Mouse (Mus musculus) intestine, embryonic 16.5 days (tissue): Measurements from ENCODE around the gene Hspa12a. TPM values are rescaled to one million over a fixed set of nuclear protein-coding genes. Genes with fewer than 3 reads are reported as not detected.

ENCODE experiments used
- ATAC-seq: fragments of 200-750 bp; cut with Nextera tagmentation; 2 replicates; pipeline ENCODE4 v1.8.0; 2017; ENCODE audit warnings: moderate TSS enrichment, moderate library complexity
- H3K27ac ChIP-seq: fragments of 300-500 bp; sonication (generic); 2 replicates; pipeline ENCODE4 v1.5.1; 2014; ENCODE audit warnings: mild to moderate bottlenecking, low read length
- H3K27me3 ChIP-seq: fragments of 300-500 bp; sonication (generic); replicated peaks from 2 replicates; pipeline ENCODE4 v1.6.1; 2014; ENCODE audit warnings: low read length, control low read depth, mixed read lengths; ENCODE audit not compliant: control insufficient read depth, insufficient read depth
- H3K36me3 ChIP-seq: fragments of 300-500 bp; sonication (generic); 2 replicates; pipeline ENCODE4 v1.6.1; 2014; ENCODE audit warnings: low read length, control low read depth; ENCODE audit not compliant: control insufficient read depth, insufficient read depth
- H3K4me1 ChIP-seq: fragments of 300-500 bp; sonication (generic); 2 replicates; pipeline ENCODE4 v1.6.1; 2014; ENCODE audit warnings: low read length, control low read depth, mixed read lengths; ENCODE audit not compliant: control insufficient read depth, insufficient read depth
- H3K4me2 ChIP-seq: fragments of 300-500 bp; sonication (generic); 2 replicates; pipeline ENCODE4 v1.6.1; 2014; ENCODE audit warnings: low read depth, low read length, control low read depth
- H3K4me3 ChIP-seq: fragments of 300-500 bp; sonication (generic); 2 replicates; pipeline ENCODE4 v1.5.1; 2014; ENCODE audit warnings: mild to moderate bottlenecking, low read length
- H3K9ac ChIP-seq: fragments of 300-500 bp; sonication (generic); 2 replicates; pipeline ENCODE4 v1.6.1; 2014; ENCODE audit warnings: low read depth, low read length
- H3K9me3 ChIP-seq: fragments of 300-500 bp; sonication (generic); 2 replicates; pipeline ENCODE4 v1.6.1; 2016; ENCODE audit warnings: low read length, control low read depth; ENCODE audit not compliant: control insufficient read depth
- WGBS: fragments of 180-500 bp; shearing (Covaris S2); extraction: QIAGEN DNeasy Blood & Tissue Kit; methylation state at CpG from one replicate; pipeline ENCODE4 v1.1.7; 2014; 5-methylcytosine and 5-hydroxymethylcytosine counted together
- microRNA-seq: library from miRNA; unstranded; fragments of <30 nt; microRNA quantifications from one replicate; pipeline ENCODE4, GENCODE M21; 2016
- polyA plus RNA-seq: library from polyadenylated mRNA; unstranded; fragments of >200 nt; fragmentation: Nextera tagmentation; extraction: Ambion mirVana; gene quantifications from 2 replicates; pipeline ENCODE4 v1.2.1, GENCODE M21; 2015

The Hspa12a gene
- polyA plus RNA-seq, 1 experiment from 2014 or later, result 4.2 TPM

DNA sequence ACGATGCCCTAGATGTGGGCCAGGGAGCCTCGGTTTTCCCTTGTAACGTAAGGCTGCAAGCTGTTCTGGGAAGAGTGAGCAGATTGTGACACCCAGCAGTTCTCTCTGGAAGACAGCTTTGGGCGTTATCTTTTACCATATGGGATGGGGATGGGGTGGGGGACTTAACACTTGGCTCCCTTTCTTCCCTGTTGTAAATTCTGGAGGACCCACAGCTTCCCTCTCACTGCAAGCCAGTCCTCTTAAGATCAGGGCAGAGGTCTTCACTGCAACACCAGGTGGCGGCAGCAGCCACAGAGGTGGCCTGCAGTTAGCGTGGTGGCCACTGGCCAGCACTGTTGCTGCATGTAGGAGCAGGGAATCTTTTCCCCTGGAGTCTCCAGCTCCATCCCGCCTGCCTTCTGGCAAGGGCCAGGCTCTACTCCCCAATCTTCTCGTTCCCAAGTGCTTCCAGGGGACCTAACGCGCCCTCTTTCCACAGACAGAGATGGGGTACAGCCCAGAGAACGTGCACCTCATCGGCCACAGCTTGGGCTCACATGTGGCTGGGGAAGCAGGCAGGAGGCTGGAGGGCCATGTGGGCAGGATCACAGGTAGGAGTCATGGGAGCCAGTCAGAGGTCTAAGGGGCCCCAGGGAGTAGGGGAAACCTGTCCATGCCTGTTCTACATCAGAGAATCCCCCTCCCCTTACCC is 180.5 kb downstream of the Hspa12a start:
- peak; percentile 49 for ATAC-seq
- WGBS, result 20% methylated on average over 12 of the region's 12 CpGs

DNA sequence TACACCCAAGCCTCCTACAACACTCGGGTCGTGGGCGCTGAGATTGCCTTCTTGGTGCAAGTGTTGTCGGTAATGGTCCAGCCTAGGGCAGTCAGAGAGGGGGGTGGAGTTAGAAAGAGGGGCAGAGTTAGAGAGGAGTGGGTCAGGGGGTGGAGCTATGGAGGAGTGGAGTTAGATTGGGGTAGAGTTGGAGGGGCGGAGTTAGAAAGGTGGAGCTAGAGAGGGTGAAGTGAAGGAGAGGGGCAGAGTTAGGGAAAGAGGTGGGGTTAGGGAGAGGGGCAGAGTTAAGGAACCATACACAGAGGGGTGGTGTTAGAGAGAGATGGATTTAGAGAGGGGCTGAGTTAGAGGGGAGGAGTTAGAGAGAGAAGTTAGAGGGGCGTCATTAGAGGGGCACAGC is 181.1 kb downstream of the Hspa12a start:
- Histone ChIP-seq H3K36me3 (no peaks in the 10 kb centered on the region), H3K9ac (no peak overlapping the region), H3K4me3 (no peak overlapping the region), H3K27me3 (no peaks in the 10 kb centered on the region), H3K9me3 (no peaks in the 10 kb centered on the region), H3K4me2 (no peak overlapping the region), H3K4me1 (peaks cover 12% of the 10 kb centered on the region; the same call in 1 of the 2 replicates), H3K27ac (no peak overlapping the region)
- 35% methylated on average over 6 of the region's 6 CpGs for WGBS
- no peak for ATAC-seq

More for the DNA sequence above, 180.5 kb downstream of the Hspa12a start:
- Histone ChIP-seq H3K9me3 (no peaks in the 10 kb centered on the region), H3K27ac (no peak overlapping the region), H3K4me2 (no peak overlapping the region), H3K4me1 (peaks cover 12% of the 10 kb centered on the region; the same call in 1 of the 2 replicates), H3K27me3 (no peaks in the 10 kb centered on the region), H3K36me3 (no peaks in the 10 kb centered on the region), H3K4me3 (no peak overlapping the region), H3K9ac (no peak overlapping the region)

DNA sequence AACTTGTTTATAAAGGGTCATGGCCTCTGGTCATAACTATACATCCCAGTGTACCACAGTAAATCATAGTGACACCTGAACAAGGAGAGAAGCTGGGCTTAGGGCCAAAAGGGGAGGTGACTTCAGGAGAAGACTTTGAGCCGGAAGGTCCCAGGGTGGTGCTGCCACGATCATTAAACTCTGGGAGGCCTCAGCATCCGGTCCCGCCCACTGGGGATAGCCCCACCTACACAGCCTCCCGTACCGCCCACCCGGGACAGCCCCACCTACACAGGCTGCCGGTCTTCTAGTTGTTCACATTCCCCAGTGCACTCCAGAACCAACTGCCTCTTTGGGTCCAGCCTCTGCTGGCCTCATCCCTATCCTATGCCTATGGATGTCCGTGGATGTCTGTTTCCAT is 184.0 kb downstream of the Hspa12a start, which contains the start of gene Pnliprp2:
Pnliprp2 (plus strand) TSS at position 297 of the 400 bp plus-strand sequence.
- Histone ChIP-seq H3K4me1 (peaks cover 12% of the 10 kb centered on the region; the same call in 1 of the 2 replicates), H3K4me3 (no peak within 1 kb of the TSS), H3K27me3 (no peaks in the 10 kb centered on the region), H3K36me3 (no peaks in the 10 kb centered on the region), H3K4me2 (peak within 1 kb of the TSS; percentile 24; the same call in 1 of the 2 replicates), H3K9me3 (no peaks in the 10 kb centered on the region), H3K27ac (peak within 1 kb of the TSS; percentile 66), H3K9ac (no peak within 1 kb of the TSS)
- peak; percentile 93 for ATAC-seq
- WGBS, result 40% methylated on average over 9 of the region's 9 CpGs

DNA sequence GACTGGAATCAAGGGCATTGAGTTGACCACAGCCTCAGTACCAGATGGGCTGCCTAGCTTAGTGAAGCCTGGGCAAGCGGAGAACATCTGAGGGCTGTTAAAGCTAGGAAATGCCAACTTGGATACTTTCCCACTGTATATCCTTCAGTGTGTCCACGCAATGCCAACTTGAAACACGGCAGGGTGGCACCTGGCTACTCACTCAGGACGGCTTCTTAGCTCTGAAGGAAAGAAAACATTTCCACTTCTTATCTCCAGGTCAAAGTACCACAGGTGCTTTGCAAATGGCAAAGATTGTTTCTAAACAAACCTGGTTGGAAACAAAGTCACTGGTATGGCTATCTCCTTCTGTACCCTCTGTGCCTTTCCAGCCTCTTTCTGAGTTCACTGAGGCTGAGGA is 184.6 kb downstream of the Hspa12a start:
- ATAC-seq, result peak; percentile 61
- H3K9me3 ChIP-seq, result peaks cover 4% of the 10 kb centered on the region; the same call in 1 of the 2 replicates
- peak overlapping the region; percentile 66 for H3K27ac ChIP-seq
- H3K4me3 ChIP-seq, result no peak overlapping the region
- H3K4me1 ChIP-seq, result peaks cover 12% of the 10 kb centered on the region; the same call in 1 of the 2 replicates
- H3K27me3 ChIP-seq, result no peaks in the 10 kb centered on the region
- 55% methylated on average over 4 of the region's 4 CpGs for WGBS
- H3K36me3 ChIP-seq, result no peaks in the 10 kb centered on the region
- no peak overlapping the region for H3K9ac ChIP-seq
- H3K4me2 ChIP-seq, result no peak overlapping the region

DNA sequence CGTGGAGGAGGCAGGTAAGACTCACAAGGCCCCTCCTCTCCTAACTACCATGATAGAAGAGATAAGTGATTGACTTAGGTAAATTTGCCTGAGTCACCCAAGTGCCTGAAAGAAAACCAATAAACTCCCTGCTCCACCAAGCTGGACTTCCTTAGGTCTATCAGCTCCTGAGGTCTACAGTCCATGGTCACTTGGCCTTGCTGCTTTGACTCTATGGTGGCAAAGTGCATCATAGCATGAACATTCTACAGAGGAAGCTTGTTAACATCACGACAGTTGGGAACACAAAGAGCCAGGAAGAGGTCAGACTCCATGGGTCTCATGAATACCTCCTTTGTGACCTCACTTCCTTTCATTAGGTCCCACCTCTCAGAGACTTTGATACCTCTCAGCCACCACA is 191.9 kb downstream of the Hspa12a start:
- WGBS, result 50% methylated on average over 2 of the region's 2 CpGs

DNA sequence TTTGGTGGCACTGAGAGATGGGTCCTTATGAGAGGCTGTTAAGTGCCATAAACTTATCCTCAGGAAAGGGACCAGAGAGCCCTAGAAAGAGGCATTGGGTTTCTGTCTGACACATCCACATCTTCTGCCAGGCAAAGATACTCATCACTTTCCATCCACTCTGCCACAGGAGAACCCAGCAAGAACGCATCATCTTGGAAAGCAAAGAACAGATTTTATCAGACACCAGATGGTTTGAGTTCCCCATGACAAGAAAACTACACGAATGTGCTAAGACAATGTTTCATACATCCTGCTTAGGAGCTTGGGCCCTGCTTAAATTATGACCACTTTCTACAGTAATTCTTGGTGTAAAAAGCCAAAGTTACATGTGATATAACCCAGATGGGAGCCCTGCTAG is 192.6 kb downstream of the Hspa12a start:
- Histone ChIP-seq H3K27ac (no peak overlapping the region), H3K27me3 (no peaks in the 10 kb centered on the region), H3K9me3 (peaks cover 4% of the 10 kb centered on the region; the same call in 1 of the 2 replicates), H3K4me1 (0 out of 2 replicates have a peak, but pooled peaks cover 3% of the 10 kb centered on the region), H3K4me2 (no peak overlapping the region), H3K4me3 (no peak overlapping the region), H3K9ac (no peak overlapping the region), H3K36me3 (no peaks in the 10 kb centered on the region)
- WGBS, result 53% methylated on average over 2 of the region's 2 CpGs
- no peak for ATAC-seq

More for the DNA sequence above, 191.9 kb downstream of the Hspa12a start:
- Histone ChIP-seq H3K4me1 (0 out of 2 replicates have a peak, but pooled peaks cover 3% of the 10 kb centered on the region), H3K27me3 (no peaks in the 10 kb centered on the region), H3K27ac (no peak overlapping the region), H3K36me3 (no peaks in the 10 kb centered on the region), H3K4me2 (no peak overlapping the region), H3K9me3 (peaks cover 4% of the 10 kb centered on the region; the same call in 1 of the 2 replicates), H3K4me3 (no peak overlapping the region), H3K9ac (no peak overlapping the region)
- ATAC-seq, result no peak

DNA sequence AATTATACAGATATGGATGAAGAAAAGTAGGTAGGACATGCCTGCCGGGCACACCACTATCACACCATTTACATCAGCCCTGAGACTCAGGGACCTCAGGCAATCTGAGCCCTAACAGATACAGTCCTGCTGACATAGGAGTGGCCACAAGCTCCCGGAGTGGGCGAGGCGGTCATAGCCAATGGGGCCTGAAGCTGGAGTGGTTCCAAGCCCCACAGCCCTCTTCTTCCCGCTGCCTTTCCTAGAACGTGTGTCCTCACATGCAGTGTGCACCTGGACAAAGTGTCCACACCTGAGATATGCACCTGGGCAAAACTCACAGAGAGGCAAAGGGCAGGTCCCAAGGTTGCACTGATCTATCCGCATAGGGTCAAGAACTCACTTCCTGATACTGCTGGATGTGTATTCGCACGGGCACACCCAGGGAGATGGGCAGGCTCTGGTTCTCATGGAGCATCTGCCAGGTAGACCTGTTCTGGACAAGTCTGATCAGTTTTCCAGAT is 195.9 kb downstream of the Hspa12a start:
- peak; percentile 66 for ATAC-seq

More for the DNA sequence above, 195.9 kb downstream of the Hspa12a start:
- H3K27ac ChIP-seq, result no peak overlapping the region
- 77% methylated on average over 9 of the region's 9 CpGs for WGBS
- H3K36me3 ChIP-seq, result no peaks in the 10 kb centered on the region
- no peaks in the 10 kb centered on the region for H3K27me3 ChIP-seq
- no peak overlapping the region for H3K4me3 ChIP-seq
- H3K9me3 ChIP-seq, result no peaks in the 10 kb centered on the region
- no peak overlapping the region for H3K4me2 ChIP-seq
- H3K4me1 ChIP-seq, result 0 out of 2 replicates have a peak, but pooled peaks cover 3% of the 10 kb centered on the region
- no peak overlapping the region for H3K9ac ChIP-seq

Small RNAs within 50 kb of the gene (microRNA-seq; reads per million reads assigned to microRNA genes)
- 2.0 reads per million for gene Mir3086

Other genes starting within 250 kb of the Hspa12a start
- gene Pnliprp1, start 214.8 kb downstream of the Hspa12a start, polyA plus RNA-seq, result 2,358 and 2,787 TPM in 2 replicates
- 13.6 and 25.5 TPM in 2 replicates for gene Pnliprp2, start 183.9 kb downstream of the Hspa12a start, polyA plus RNA-seq
- not detected in 2 replicates for gene 1700019N19Rik, start 149.2 kb downstream of the Hspa12a start, polyA plus RNA-seq
- gene Eno4, start 229 bp downstream of the Hspa12a start, polyA plus RNA-seq, result 0.28 and 0.34 TPM in 2 replicates
- 15.1 and 15.4 TPM in 2 replicates for gene Shtn1, start 132.4 kb upstream of the Hspa12a start, polyA plus RNA-seq
- gene Vax1, start 226.4 kb upstream of the Hspa12a start, polyA plus RNA-seq, result not detected in 2 replicates